Mouse (Mus musculus): ENCODE measurements at regions not wholly inside any gene's neighbourhood (a gene's known extent, or its start where the extent isn't known, plus 50 kb on each side); places are given as distances from the start of the nearest gene placed in this dataset.

GRCm38 (mm10) chr3:152006747-152007146 is 159.3 kb downstream of the Gipc2 start:
- no peak for TF ChIP-seq CTCF (IDR thresholded peaks at IDR 0.05; ENCODE audit: low read depth, low read length)
- no peak for TF ChIP-seq EP300 (IDR thresholded peaks at IDR 0.05; ENCODE audit: insufficient read depth, low read depth, low read length)

Data from ES-Bruce4 (cell line).